Mouse (Mus musculus) hindbrain, embryonic 16.5 days (tissue): Measurements from ENCODE around the gene Tjp1. TPM values are rescaled to one million over a fixed set of nuclear protein-coding genes. Genes with fewer than 3 reads are reported as not detected.

ENCODE experiments used
- ATAC-seq: fragments of 200-750 bp; cut with Nextera tagmentation; 2 replicates; pipeline ENCODE4 v1.8.0; 2017; ENCODE audit warnings: moderate TSS enrichment, moderate library complexity
- H3K27ac ChIP-seq: fragments of 300-500 bp; sonication (generic); 2 replicates; pipeline ENCODE4 v1.5.1; 2014; ENCODE audit warnings: low read depth, mild to moderate bottlenecking, control low read depth, low read length, moderate library complexity
- H3K27me3 ChIP-seq: fragments of 300-500 bp; sonication (generic); replicated peaks from 2 replicates; pipeline ENCODE4 v1.6.1; 2014; ENCODE audit warnings: low read length; ENCODE audit not compliant: control insufficient read depth, insufficient read depth
- H3K36me3 ChIP-seq: fragments of 300-500 bp; sonication (generic); 2 replicates; pipeline ENCODE4 v1.6.1; 2014; ENCODE audit warnings: mild to moderate bottlenecking, low read length, moderate library complexity, mixed read lengths; ENCODE audit not compliant: control insufficient read depth, insufficient read depth
- H3K4me1 ChIP-seq: fragments of 300-500 bp; sonication (generic); 2 replicates; pipeline ENCODE4 v1.6.1; 2014; ENCODE audit warnings: low read depth, low read length; ENCODE audit not compliant: control insufficient read depth, insufficient read depth
- H3K4me2 ChIP-seq: fragments of 300-500 bp; sonication (generic); 2 replicates; pipeline ENCODE4 v1.6.1; 2014; ENCODE audit warnings: mild to moderate bottlenecking, low read length, control low read depth, moderate library complexity
- H3K4me3 ChIP-seq: fragments of 300-500 bp; sonication (generic); 2 replicates; pipeline ENCODE4 v1.5.1; 2014; ENCODE audit warnings: mild to moderate bottlenecking, low read length, control low read depth, moderate library complexity
- H3K9ac ChIP-seq: fragments of 300-500 bp; sonication (generic); 2 replicates; pipeline ENCODE4 v1.6.1; 2014; ENCODE audit warnings: low read depth, mild to moderate bottlenecking, control low read depth, low read length, moderate library complexity
- H3K9me3 ChIP-seq: fragments of 300-500 bp; sonication (generic); 2 replicates; pipeline ENCODE4 v1.6.1; 2014; ENCODE audit warnings: mild to moderate bottlenecking, low read length, moderate library complexity; ENCODE audit not compliant: control insufficient read depth
- WGBS: fragments of 180-500 bp; shearing (Covaris S2); extraction: QIAGEN DNeasy Blood & Tissue Kit; methylation state at CpG from one replicate; pipeline ENCODE4 v1.1.7; 2014; 5-methylcytosine and 5-hydroxymethylcytosine counted together
- polyA plus RNA-seq: library from polyadenylated mRNA; unstranded; fragments of >200 nt; fragmentation: Nextera tagmentation; extraction: Ambion mirVana; gene quantifications from 2 replicates; pipeline ENCODE4 v1.2.1, GENCODE M21; 2015

Gene Tjp1
- polyA plus RNA-seq, 1 experiment from 2014 or later = 24.5 TPM

DNA sequence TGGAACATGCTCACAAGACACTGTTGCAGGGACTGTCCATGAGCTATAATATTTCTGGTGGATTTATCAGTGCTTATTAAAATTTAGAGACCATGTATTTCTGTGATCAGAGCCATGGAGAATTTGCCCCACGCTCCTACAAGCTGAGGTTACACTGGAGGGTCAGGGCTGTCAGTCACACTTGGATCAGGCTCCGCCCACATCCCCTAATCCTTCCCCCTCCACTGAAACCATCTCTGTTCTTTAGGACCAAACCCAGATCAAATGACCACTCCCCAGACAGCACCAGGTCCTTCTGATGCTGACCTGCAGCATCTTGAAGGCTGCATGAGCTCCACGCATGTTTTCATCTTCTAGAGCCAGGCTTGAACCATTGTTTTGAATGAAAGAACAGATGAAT, 111.1 kb downstream of the Tjp1 start:
- H3K4me2 ChIP-seq = no peak overlapping the region
- ATAC-seq = no peak
- H3K4me1 ChIP-seq = peaks cover 9% of the 10 kb centered on the region
- no peaks in the 10 kb centered on the region; the same call in 1 of the 2 replicates for H3K36me3 ChIP-seq
- no peak overlapping the region for H3K4me3 ChIP-seq
- WGBS = 67% methylated on average over 3 of the region's 3 CpGs
- no peak overlapping the region for H3K27ac ChIP-seq
- no peaks in the 10 kb centered on the region for H3K27me3 ChIP-seq
- H3K9ac ChIP-seq = no peak overlapping the region
- no peaks in the 10 kb centered on the region for H3K9me3 ChIP-seq

DNA sequence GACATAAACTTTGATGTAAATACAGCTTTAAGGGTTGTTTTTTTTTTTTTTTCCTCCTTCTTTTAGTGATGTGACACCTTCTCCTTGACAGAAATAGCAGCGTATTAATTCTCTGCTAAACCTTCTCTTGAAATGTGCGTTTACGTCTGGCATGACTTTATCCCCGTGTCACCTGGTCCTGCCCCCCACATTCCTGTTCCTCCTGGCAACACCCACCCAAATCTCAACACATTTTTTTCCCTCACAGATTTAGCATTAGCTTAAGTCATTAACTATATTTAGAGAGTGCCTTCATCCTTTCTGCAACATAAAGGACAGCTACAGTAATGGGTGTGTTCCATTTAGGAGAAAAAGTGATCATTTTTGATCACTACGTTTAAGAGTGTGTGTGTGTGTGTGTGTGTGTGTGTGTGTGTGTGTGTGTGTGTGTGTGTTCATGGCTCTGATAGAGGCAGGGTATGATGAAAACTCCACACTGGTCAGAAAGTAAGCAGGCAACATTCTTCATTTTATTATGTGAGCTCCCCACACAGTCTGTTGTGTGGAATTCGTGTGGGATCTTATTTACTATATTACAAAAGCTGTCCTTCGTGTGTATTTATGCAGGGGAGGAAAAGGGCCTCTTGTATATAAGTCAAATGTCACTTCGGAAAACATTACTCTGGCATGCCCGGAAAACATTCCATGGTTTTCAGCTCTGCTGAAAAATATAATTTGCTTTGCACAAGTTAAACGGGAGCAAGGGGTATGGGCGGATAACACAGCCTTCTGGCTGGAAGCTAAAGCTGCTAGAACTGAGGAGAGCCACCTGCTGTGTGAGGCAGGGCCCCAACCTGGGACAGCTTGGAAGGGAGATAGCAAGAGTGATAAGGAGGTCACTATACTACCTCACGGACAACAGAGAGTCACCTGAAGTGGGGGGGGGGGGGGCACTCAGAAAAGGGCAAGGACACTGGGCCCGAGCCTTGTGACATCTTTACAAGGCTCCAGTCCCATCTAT, 113.3 kb downstream of the Tjp1 start:
- H3K4me1 ChIP-seq = peaks cover 6% of the 10 kb centered on the region
- H3K9ac ChIP-seq = no peak overlapping the region
- H3K4me2 ChIP-seq = no peak overlapping the region
- no peaks in the 10 kb centered on the region for H3K27me3 ChIP-seq
- ATAC-seq = no peak
- H3K27ac ChIP-seq = no peak overlapping the region
- WGBS = 70% methylated on average over 13 of the region's 13 CpGs
- H3K4me3 ChIP-seq = no peak overlapping the region
- H3K9me3 ChIP-seq = no peaks in the 10 kb centered on the region
- H3K36me3 ChIP-seq = no peaks in the 10 kb centered on the region; the same call in 1 of the 2 replicates

DNA sequence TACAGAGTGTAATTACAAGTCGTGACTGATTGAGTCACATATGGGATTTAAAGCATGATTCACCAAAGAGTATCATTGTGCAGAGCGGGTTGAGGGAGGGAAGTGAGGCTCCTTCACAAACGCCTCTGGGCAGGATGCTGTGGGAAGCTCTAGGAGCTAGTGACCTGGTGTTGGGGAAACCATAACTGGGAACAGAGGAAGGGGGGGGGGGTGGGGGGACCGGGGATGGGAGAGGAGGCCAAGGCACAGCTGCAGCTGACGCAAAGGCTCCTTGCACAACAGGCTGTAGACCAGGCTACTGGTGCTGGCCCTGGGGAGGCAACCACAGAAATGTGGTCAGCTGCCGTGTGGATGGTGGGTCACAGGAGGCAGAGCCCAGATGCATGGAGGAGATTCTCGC, 116.9 kb downstream of the Tjp1 start:
- Histone ChIP-seq H3K27ac (no peak overlapping the region), H3K27me3 (no peaks in the 10 kb centered on the region), H3K4me2 (no peak overlapping the region), H3K4me1 (no peaks in the 10 kb centered on the region), H3K36me3 (no peaks in the 10 kb centered on the region), H3K4me3 (no peak overlapping the region), H3K9ac (no peak overlapping the region), H3K9me3 (no peaks in the 10 kb centered on the region)
- WGBS = 56% methylated on average over 7 of the region's 7 CpGs
- no peak; the same call in 1 of the 2 replicates for ATAC-seq

DNA sequence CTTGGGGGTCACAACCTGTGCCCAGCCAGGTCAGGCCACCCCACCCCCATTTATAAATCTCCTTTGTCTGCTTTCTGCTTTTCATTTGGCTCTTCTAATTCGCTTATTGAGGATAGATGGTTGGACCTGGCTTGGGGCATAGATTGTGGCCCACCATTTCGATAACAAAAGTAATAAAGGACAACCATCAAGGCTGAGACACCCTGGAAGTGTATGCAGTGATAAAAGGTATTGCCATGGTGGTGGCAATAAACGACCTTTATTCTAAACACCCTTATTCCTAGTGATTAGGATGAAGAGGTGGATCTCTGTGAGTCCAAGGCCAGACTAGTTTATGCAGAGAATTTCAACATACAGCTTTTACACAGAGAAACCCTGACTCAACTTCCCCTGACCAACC, 121.2 kb downstream of the Tjp1 start:
- Histone ChIP-seq H3K9ac (no peak overlapping the region), H3K27ac (no peak overlapping the region), H3K27me3 (no peaks in the 10 kb centered on the region), H3K4me2 (no peak overlapping the region), H3K36me3 (no peaks in the 10 kb centered on the region), H3K9me3 (no peaks in the 10 kb centered on the region), H3K4me3 (no peak overlapping the region), H3K4me1 (no peaks in the 10 kb centered on the region)
- WGBS = 82% methylated on average over 3 of the region's 3 CpGs
- no peak for ATAC-seq

DNA sequence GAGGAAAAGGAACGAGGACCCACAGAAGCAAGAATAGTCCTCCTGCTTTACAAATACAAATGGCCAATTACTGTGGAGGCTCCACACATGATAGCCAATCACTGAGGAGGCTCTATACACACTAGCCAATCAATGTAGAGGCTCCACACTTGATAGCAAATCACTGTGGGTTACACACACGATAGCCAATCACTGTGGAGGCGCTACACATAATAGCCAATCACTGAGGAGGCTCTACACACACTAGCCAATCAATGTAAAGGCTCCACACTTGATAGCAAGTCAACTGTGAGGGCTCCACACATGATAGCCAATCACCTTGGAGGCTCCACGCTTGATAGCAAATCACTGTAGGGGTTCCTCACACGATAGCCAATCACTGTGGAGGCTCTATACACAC, 125.1 kb downstream of the Tjp1 start:
- H3K4me1 ChIP-seq = no peaks in the 10 kb centered on the region
- no peak overlapping the region for H3K4me2 ChIP-seq
- no peak overlapping the region for H3K4me3 ChIP-seq
- H3K27me3 ChIP-seq = no peaks in the 10 kb centered on the region
- H3K27ac ChIP-seq = no peak overlapping the region
- H3K36me3 ChIP-seq = no peaks in the 10 kb centered on the region
- no peaks in the 10 kb centered on the region for H3K9me3 ChIP-seq
- H3K9ac ChIP-seq = no peak overlapping the region
- 96% methylated on average over 5 of the region's 5 CpGs for WGBS
- ATAC-seq = no peak

DNA sequence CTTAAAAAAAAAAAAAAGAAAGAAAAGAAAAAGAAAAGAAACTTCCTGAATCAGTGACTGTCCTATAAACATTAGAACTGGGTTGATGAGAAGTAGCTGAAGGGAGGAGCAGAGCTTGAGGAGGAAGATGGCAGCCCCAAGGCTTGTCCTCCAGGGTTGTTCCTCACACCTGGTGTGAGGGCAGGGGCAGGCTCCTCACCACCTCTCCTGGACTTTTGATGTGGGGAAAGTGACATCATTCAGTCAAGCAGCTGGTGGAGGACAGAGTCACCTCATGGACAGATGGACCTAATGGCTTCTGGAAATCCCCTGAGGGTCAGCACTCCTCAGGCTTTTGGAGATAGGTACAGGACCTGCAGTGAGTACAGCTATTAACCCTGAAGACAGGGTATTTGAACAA, 126.0 kb downstream of the Tjp1 start:
- H3K36me3 ChIP-seq = no peaks in the 10 kb centered on the region
- no peaks in the 10 kb centered on the region for H3K4me1 ChIP-seq
- H3K4me2 ChIP-seq = no peak overlapping the region
- no peak overlapping the region for H3K27ac ChIP-seq
- ATAC-seq = no peak
- H3K27me3 ChIP-seq = no peaks in the 10 kb centered on the region
- no peak overlapping the region for H3K4me3 ChIP-seq
- no peaks in the 10 kb centered on the region for H3K9me3 ChIP-seq
- H3K9ac ChIP-seq = no peak overlapping the region

DNA sequence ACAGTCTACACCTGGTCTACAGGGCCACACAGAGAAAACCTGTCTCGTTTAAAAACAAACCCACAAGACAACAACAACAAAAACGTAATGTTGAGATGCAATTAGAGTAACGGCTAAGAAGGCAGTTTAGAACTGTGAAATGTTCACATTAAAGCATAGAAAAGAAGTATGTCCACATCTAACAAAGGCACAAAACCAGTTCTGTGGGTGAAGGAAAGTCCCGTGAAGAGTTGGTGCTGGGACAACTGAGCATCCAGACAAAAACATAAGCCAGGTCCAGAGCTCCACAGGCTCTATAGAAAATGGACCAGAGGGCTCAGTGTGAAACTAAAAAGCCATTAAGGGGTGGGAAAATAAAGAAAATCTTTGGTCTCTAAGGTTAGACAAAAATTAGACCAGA, 131.7 kb downstream of the Tjp1 start:
- no peak overlapping the region for H3K9ac ChIP-seq

DNA sequence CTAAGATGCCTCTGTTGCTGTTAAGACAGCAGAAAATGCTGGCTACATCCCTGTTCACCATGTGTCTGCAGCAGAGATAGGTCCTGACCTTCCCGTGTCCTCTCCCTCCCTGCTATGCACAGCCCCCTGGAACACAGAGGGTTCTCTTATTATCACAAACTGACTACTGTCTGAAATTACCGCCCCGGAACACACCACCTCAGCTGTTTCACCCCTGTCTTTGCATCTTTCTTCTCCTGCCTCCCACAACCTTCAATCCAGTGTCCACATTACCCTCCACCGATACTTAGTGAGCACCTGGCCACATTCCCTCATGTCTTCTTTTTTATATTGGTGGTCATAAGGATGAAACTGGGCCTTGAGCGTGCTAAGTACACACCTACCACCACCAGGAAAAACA, 132.4 kb downstream of the Tjp1 start:
- H3K36me3 ChIP-seq = no peaks in the 10 kb centered on the region
- peaks cover 4% of the 10 kb centered on the region; the same call in 1 of the 2 replicates for H3K4me1 ChIP-seq
- 76% methylated on average over 5 of the region's 5 CpGs for WGBS
- H3K4me2 ChIP-seq = no peak overlapping the region
- H3K4me3 ChIP-seq = no peak overlapping the region
- H3K9ac ChIP-seq = no peak overlapping the region
- H3K27ac ChIP-seq = no peak overlapping the region
- no peak for ATAC-seq
- H3K9me3 ChIP-seq = no peaks in the 10 kb centered on the region
- no peaks in the 10 kb centered on the region for H3K27me3 ChIP-seq

More for the DNA sequence above, 131.7 kb downstream of the Tjp1 start:
- no peaks in the 10 kb centered on the region for H3K36me3 ChIP-seq
- peaks cover 4% of the 10 kb centered on the region; the same call in 1 of the 2 replicates for H3K4me1 ChIP-seq
- H3K27ac ChIP-seq = no peak overlapping the region
- ATAC-seq = no peak
- no peak overlapping the region for H3K4me2 ChIP-seq
- WGBS = 72% methylated on average over 4 of the region's 4 CpGs
- H3K27me3 ChIP-seq = no peaks in the 10 kb centered on the region
- H3K4me3 ChIP-seq = no peak overlapping the region
- H3K9me3 ChIP-seq = no peaks in the 10 kb centered on the region

DNA sequence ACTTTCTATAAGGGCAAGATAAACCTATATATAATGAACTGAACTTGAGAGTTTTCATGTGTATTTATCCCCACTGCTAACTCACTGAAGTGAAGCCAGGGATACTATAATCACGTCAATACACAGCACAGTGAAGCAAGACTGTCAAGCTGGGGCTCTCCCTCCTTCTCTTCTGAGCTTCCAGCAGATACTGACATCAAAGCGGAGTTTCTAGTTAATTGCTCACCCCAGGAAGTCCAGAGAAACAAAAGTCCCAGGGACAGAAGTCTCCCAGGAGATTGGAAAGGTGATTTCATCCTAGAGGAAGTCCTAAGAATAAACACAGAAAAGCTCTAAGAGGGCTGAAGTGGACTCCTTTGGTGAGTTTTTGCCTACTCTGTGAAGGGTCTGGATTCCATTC, 132.9 kb downstream of the Tjp1 start:
- H3K4me1 ChIP-seq = peaks cover 4% of the 10 kb centered on the region; the same call in 1 of the 2 replicates
- H3K27ac ChIP-seq = no peak overlapping the region
- no peak overlapping the region for H3K4me3 ChIP-seq
- no peaks in the 10 kb centered on the region for H3K36me3 ChIP-seq
- no peak overlapping the region for H3K4me2 ChIP-seq
- H3K27me3 ChIP-seq = no peaks in the 10 kb centered on the region
- ATAC-seq = no peak
- H3K9ac ChIP-seq = no peak overlapping the region
- H3K9me3 ChIP-seq = no peaks in the 10 kb centered on the region
- 20% methylated on average over 2 of the region's 2 CpGs for WGBS
